Mouse (Mus musculus) left cerebral cortex, postnatal 10 days (tissue): Measurements from ENCODE around the gene Csad. TPM values are rescaled to one million over a fixed set of nuclear protein-coding genes. Genes with fewer than 3 reads are reported as not detected.
A peak's percentile ranks its signal among the peaks of the same experiment; 100 is the strongest.

Experiments
- DNase-seq, 2 experiments: peaks; one replicate each; pipeline ENCODE4 v3.0.0; 2021 to 2022; ENCODE audit warnings: low spot score in 2 of 2, mixed read lengths in 1 of 2; ENCODE audit errors: extremely low spot score in 1 of 2
- intact Hi-C: fragments of 180-260 bp; cut with DNase I; formaldehyde crosslinking; loops from one replicate; pipeline ENCODE4 v1.15.1; 2025
- total RNA-seq, 2 experiments: library from RNA; stranded (reverse); gene quantifications; 2 replicates each; pipeline ENCODE4 v1.2.3; 2021

Gene Csad
- total RNA-seq = 10 to 100 TPM; 25.8 to 27.5 TPM

DNA sequence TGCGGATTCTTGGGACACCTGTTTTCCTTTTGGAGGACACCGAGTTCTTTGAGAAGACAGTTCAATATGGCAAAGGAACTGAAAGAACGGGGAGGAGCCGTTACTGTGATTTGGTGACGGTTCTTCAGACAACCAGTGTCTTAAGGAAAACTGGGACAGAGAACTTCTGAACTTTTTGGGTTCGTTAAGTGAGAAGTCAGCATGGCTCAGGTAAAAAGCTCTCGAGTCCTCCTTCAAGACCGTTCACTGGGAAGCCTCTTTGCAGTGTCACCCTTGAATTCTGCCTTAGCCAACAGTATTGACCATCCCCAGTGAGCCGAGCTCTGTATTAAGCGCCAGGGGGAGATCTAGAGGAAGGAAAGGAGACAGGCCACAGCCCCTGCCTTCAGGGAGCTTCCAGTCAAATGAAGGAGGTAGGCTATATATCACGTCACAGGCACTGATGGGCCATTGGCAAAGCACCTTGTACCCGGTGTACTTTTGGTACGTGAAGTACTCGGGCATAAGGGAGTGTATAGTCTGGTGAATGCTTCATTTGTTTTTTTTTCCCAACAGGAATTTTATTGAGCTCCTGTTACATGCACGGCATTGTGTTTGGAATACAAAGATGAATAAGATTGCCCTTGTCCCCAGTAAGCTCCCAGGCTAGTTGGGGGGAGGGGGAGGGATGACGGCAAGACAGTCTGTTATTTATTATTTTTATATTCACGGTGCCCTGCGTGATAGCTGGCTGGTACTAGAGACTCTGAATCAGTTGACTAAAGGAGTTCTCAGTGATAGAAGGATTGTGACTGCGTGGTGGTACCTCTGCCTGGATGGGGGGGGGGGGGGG is at the start of gene Csad:
Gene Csad, minus strand, starts transcription at position 51 of the 832 bp plus-strand sequence.
- intact Hi-C loops = no loop called here
- no peak for DNase-seq

DNA sequence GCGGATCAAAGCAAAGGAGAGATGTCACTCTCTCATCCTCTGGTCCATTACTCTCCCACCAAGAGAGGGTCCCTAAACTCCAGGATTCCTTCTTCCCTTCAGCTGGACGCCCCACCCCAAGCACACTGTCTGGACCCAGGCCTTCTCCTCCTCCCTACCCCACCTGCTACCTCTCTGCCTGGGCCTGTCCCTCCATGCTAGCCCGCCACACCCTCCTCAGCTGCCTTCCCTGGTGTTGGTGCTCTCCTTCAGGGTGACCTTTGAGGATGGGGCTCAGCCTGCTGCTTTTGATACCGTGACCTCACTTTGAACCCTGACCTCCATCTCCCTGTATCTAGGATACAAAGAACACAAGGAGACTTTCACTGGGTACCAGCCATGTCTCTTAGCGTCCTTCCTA is 46.0 kb upstream of the Csad start:
- no peak for DNase-seq
- intact Hi-C loops = no loop called here

DNA sequence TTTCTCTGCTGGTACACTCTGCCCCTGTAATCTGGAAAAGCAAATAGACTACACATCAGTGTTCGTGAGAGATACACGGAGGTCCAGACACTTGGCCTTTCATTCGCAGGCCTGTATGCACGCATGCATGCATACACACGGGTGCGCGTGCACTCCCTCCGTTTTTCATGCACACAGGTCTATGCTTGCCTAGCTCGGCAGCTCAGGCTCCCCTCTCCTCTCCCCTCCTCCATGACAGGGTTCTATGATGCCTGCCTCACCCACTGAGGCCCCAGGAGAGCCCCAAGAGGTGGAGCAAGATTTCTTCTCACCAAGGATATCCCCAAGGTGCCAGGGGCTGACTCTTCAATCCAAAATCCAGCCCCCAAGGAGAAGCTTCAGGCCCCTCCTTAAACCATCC is 45.4 kb upstream of the Csad start:
- intact Hi-C loops = no loop called here
- no peak for DNase-seq

DNA sequence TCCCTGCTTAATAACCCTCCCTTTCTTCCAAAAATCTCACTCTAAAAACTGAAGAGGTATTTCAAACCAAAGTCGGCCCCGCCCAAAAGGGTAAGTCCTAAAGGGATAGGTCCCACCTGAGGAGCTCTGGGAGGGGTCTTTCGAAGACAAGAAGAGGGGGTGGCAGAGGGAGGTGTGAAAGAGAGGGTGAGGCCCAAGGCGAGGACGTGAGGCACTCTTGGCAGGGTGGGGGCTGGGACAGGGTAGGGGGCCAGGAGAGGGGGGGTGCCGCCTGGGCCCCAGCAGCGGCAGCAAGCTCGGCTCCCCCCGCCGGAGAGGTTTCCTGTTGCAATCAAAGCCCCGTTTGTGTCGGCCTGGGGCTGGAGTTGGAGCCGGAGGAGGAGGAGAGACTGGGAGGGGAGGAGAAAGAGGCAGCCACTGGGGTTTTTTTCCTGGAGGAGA is 44.7 kb upstream of the Csad start:
- intact Hi-C loops = no loop called here
- peak in 1 of 2 experiments; percentile 79 for DNase-seq

DNA sequence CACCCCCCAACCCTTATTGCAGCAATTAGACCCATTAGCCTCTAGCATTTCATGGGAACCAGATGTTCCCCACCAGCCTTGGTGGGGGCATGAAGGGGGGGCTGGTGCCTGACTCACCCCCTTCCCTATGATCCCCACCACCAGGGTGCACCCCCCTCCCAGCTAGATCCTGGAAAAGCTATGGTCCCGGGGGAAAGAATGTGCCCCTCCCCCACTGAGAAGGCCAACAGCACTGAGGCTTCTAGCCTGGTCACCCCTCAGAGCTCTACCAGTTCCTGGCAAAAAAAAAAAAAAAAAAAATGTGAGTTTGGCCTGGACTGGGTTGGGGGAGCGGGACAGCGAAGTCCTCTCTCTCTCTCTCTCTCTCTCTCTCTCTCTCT is 44.3 kb upstream of the Csad start:
- no peak for DNase-seq
- intact Hi-C loops = no loop called here

DNA sequence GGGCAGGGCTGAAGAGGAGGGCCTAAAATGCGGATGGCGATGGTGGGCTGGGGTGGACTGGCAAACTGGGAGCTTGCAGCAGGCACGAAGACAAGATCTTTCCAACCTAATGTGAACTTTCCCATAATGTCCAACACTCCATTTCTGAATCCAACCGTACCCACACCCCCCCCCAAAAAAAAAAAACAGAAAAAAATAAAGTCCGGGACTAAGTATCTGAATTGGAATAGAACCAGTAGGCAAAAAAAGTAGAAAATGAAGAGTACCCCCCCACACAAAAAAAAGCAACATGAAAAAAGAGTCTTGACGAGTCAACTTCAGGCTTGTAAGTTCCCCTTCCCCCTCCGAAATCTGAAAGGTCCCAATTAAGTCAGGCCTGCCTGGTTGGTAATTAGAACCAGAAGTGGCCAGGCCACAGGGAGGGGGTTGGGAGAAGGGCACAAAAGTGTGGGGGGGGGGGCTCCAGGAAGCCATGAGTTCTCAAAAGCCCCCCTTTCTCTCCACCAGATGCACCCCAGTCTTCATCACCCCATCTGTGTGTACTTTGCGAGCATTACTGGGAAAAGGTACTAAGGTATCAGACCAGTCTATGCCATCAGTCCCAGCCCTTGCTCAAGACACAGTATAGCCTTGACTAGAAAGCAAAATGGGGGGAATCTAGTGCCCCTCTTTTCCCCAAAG is 43.7 kb upstream of the Csad start:
- intact Hi-C loops = no loop called here
- DNase-seq = no peak

DNA sequence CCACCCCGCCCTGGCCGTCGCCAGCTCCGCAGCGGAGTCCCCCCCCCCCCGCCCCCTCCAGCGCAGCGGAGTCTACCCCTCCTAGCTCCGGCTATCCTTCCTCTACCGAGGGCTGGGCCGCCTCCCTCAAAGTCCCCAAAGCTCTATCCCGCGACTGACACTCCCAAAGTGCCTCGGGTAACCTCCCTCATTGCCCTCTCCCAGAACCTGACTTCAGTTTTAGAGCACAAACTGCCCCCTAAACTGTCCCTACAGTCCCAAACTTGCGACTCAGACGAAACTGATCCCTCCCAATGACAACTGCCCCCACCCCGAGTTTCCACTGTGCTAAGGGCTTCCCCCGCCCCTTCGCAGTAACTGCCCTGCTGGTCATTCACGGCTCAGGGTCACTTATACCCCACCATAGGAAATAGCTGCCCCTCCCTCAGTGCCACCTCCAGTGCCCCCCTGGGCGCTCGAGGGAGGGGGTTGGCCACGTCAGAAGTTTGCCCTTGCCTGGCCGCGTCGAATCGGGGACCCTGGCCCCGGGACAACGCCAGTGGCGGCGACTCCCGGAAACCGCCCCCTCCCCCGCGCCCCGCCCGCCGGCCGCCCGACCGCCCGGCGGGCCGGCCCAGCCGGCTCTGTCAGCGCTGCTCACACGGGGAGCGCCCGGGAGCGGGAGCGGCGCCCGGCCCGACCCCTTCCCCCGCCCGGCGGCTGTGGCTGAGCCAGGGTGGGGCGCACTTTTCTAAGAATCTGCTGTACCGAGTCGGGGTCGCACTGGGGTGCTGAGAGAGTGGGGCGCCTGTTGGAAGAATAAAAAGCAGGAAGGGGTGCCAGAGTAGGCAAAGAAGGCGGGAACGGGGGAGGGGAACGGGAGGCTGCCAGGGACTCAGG is 43.0 kb upstream of the Csad start:
- intact Hi-C loops = no loop called here
- peak in 1 of 2 experiments; percentile 82 for DNase-seq

DNA sequence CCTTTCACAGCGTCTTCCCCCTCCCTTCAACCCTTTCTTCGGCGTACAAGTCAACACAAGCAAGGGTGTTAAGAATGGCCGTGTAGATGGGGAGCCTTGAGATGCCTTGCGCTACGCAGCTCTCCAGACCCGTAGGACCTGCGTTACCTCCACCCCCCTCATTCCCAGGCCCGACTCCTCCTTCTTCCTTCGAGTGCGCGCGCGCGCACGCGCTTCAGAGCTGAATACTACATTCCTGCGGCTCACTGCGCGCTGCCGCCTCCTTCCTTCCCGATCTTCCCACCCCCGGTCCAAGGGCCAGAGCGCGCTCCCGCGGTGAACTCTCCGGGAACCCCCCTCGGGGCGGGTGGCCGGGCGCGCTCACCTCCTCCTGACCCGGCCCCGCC is 42.3 kb upstream of the Csad start:
- intact Hi-C loops = no loop called here
- peak; percentile 87 to 98 for DNase-seq

DNA sequence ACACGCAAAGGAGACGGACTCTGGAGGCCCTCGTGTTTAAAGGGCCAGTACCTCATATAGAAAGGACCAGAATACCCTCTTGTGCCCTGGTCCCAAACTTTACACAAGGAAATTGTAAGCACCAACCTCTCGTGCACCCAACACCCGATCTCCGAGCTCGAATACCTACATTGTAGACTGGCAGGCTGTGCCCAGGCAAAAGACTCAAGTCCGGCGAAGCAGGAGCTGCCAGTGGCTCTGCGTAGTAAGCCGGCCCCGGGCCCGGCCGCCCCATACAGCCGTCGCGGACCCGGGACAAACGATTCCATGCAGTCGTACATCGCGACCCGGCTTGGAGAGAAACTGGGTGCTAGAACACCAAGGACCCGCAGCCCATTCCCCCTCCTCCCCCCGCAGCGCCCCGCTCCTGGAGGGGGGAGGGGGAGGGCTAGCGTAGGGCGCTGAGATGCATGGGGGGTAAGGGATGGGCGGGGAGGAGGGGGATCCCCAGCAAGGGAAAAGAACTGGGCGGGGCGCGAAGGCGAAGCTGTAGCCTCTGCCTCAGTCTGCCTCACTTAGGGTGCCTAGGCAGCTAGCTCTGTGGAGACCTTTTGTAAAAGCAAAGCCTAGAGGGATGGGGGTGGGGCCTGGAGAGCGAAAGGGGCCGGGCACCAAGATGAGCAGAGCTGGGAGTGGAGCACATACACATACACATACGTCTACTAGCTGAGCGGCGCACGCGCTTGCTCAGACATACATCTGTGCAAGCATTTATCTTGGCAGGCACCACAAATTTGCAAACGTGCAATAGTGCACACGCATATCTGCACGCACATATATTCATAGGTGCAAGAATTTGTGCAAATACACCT is 41.6 kb upstream of the Csad start:
- intact Hi-C loops = no loop called here

DNA sequence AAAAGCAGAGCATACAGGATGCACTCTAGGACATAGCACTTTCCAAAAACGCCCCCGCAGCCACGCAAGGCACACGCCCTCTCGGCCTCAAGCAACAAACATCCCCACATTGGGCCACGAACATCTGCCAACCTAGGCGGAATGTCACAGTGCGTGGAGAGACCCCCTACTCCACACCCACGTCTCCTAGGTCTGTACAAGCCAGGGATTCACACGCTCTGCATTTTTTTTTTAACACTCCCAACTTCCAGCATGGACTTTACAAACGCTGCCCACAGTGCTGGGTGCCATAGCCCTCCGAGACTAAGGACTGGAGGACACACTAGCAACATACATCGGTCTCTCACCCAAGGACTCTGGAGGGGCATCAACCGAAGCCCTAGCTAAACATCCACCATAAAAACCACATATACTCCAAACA is 40.9 kb upstream of the Csad start:
- intact Hi-C loops = no loop called here
- DNase-seq = peak in 1 of 2 experiments; percentile 51

More for the DNA sequence above, 41.6 kb upstream of the Csad start:
- peak; percentile 69 to 89 for DNase-seq

DNA sequence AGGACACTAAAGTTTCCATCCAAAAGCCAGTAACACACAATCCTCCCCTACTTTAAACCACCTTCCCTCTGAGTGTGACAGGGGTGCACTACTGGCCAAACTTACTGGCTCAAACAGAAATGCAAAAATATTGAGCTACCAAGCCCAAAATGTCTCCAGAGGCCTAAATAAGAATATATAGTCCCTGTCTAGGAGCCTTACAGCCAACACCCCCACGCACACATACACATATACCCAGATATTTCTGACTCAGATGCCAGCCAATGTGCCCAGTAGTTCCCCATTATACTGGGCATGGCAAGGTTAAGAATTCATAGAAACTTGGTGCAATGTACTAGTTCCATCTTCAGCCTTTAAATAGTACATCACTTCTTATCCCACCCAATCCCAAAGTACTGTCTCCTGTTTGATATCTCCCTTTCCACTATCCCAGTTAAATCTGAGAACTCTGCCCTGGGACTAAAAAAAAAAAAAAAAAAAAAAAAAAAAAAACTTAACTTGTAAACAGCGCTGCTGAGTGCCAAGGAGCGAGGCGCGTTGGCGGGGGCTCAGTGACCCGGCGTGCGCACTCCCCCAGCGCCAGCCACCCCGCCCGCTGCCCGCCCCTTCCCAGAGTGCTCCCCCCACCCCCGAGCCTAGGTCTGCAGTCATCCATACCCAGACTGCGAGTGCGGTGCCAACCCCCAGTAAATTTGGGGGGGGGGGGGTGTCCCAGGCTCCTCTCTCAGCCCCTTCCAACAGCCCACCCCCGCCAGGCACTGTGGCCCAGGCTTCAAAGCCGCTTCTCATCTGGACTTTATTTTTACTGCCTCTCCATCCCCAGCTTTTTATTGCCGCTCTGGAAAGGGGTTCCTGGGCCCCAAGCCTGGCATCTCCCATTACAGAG is 40.0 kb upstream of the Csad start:
- intact Hi-C loops = loop anchor here (5.0 kb wide), 1 partner anchor 78 kb away; no protein-coding TSS in a partner anchor
- DNase-seq = peak in 1 of 2 experiments; percentile 52

DNA sequence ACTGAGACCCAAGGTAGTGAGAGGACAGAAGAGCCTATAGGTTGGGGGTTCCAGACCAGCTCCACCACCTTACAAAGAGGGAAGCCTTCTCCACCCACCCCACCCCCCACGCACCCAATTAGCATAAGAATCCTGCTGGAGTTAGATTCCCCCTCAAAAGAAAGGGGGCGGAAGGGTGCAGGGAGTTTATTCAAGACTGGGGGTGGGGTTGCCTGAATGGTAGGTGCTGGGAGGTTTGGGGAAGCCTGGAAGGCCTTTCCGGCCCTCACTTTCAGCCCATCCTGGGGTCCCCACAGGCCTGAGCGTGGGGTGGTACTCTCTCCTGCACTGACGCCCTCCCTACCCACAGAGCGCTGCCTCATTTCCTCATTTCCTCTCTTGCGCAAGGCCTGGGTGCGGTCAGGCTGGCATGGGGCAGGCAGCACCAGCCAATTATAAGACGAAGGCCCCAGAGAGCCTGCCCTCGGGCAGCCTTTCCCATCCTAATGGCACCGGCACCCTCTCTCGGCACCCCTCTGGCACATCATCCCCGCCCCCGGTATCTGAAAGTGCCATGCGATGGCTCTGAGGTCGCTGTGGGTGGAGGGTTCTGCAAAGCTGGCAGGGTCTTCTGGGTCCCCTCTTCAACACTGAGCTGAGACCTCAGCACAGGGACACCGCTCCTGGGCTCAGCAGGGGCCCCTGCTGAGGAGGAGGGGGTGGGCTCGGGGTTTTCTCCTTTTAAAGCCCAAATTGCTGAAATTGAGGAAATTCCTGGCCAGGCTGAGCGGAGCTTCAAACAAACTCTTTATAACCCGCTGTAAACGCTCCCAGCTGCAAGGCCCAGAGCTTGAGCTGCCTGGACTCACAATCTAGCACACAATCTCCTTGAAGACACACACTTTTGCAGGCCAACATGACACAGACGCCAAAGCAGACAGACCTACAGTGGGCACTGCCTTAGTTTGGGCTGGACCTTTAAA is 39.0 kb upstream of the Csad start:
- intact Hi-C loops = loop anchor here (5.0 kb wide), 1 partner anchor 79 kb away; no protein-coding TSS in a partner anchor

DNA sequence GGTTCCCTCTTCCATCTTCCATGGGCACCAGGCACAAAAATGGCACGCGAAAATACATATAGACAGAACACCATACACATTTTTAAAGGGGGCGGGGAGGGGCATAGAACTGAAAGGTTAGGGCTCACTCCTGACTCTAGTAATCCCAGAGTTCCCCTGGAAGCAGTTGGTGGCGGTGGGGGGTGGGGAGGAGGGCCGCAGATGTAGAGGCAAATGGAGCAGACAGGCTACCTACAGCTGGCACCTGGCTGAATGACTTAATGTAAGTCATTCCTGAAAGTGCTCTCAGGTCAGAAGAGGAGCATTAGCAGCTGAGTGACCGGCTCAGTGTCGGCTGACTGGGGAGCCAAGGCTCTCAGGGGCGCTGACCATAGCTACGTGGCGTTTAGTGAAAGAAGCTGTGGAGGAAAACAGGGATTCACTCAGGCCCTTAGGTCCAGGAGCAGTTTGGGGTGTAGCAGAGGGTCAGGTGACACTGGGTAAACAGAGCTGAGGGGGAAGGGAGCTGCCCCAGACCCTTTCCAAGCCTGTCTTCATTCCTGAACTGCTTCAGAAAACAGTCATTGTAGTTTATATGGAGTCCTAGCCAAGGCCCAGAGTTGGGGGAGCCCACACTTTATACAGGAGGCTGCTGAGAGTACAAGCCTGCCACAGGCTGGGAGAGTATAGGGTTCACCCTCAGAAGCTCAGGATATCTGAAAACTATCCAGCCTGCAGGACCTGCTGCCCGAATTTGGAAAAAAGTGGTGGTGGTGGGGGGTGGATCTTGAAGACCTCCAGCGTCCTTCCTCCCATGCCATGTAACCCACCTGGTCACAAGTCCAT is 38.1 kb upstream of the Csad start:
- intact Hi-C loops = loop anchor here (5.0 kb wide), 1 partner anchor 80 kb away; no protein-coding TSS in a partner anchor
- DNase-seq = no peak

More for the DNA sequence above, 39.0 kb upstream of the Csad start:
- DNase-seq = peak in 1 of 2 experiments; percentile 59

DNA sequence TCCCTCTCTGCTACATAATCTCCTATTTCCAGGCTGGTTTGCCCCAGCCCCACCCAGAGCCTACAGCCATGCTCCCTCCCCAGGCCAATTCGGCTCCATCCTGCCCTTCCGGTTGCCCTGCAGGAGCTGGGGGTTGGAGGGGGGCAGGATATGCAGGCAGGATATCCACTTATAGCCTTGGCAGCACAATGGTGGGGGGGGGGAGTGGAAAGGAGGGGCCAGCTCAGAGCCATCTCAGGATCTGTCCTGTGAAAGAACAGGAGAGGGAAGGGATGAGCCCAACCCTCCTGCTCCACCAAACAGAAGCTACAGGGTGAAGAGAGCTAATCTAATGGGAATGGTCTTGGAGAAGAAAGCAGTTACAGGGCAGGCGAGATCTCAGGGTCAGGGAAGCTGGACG is 36.1 kb upstream of the Csad start:
- DNase-seq = peak in 1 of 2 experiments; percentile 83
- intact Hi-C loops = loop anchor here (5.0 kb wide), 1 partner anchor 82 kb away; no protein-coding TSS in a partner anchor

DNA sequence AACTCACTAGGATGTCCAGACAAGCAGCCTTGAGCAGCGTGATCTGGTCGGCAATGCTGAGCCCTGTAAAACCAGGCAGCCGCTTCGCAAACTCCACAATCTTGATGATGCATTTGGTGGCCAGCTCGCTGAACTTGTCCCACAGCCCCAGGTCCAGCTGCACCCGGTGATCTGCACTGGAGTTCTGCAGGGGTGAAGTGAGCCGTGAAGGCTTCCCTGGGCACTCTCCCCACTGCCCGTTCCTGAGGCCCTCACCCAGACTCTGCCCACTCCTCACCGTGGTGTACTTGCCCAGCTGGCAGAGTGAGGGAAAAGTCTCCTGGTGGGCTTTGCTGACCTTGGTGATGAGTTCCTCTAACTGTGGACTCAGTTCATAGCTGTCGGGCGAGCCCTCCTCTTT is 35.3 kb upstream of the Csad start:
- DNase-seq = no peak
- intact Hi-C loops = loop anchor here (5.0 kb wide), 2 partner anchors 32 to 82 kb away; partner anchors contain the start of gene Gm9918
